Mouse (Mus musculus): ENCODE results near the gene Camta1. TPM values are rescaled to one million over a fixed set of nuclear protein-coding genes. Genes with fewer than 3 reads are reported as not detected.

Gene Camta1
- total RNA-seq, 2 experiments from 2014 or later, result 40.1 to 77.9 TPM

DNA sequence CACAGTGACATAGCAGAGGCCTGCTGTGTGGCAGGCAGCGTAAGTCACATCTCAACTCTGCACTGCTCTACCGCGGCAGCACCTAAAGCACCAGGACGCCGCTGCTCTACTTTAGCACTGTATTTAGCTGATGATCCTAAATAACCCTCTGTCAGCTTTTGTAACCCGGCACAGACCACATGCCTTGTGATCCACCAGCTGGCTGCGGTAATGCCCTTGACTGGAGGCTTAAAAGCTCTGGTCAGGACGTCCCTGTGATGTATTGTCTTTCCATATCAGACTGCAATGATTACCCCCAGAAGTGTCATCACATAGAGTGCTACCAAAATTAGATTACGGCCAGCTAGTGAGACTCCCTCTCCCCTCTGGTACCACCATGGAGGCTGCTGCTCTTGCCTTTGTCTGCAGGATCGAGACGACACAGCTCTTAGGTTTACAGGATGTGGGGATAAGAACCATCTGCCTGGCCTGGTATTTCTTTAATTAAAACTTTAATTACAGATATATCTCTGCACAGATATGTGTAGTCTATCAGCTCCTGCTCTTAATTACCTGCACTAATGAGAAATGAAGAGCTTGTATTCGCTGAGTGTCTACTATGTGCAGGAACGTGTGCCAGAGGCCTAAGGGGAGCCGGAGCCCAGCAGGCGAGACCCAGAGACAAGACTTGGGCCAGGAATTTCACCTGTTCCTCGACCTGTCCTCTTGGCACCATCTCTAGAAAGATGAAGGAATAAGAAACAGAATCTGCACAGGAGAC lies 74.5 kb downstream of the Camta1 start:
- ATAC-seq (replicated peaks; ENCODE audit: poor library complexity), result no peak

DNA sequence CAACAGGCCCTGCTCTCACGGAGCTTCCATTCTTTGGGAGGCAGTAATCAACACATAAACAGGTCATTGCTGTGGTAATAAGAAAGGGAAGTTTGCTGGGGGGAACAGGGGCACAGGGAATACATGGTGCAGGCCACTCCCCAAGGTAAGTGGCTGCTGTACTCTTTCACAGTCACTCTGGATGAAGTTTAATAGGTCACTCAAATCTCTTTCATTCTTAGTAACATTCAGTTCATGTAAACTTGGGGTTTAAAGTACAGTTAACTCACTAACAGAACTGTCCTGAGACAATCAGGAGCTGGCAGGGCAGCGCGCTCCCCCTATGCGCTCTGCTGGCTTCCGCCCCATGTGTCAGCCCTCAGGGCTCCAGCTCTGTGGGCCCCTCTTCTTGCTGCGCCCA lies 81.2 kb downstream of the Camta1 start:
- no peak for ATAC-seq (replicated peaks; ENCODE audit: poor library complexity)

DNA sequence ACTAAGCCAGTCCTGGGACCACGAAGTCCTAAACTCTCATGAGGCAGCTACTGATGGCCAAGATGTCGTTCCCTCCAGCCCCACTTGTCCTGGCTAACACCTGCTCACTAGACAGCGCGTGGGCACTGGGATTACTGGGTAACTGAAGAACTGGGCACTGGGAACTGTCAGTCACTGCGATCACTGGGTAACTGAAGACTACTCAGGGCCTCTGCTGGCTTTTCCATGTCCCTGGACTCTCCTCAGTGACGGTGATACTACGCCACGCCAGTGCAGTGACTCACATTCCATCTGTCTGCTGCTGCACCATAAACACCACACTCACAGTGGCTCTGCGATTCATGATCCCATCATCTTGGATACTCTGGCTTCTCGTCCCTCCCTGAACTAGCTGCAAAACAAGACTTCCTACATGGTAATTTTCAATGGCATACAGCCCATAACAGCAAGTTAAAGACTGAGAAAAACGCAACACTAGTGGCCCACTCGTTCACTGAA lies 81.7 kb downstream of the Camta1 start:
- no peak for ATAC-seq (replicated peaks; ENCODE audit: poor library complexity)

DNA sequence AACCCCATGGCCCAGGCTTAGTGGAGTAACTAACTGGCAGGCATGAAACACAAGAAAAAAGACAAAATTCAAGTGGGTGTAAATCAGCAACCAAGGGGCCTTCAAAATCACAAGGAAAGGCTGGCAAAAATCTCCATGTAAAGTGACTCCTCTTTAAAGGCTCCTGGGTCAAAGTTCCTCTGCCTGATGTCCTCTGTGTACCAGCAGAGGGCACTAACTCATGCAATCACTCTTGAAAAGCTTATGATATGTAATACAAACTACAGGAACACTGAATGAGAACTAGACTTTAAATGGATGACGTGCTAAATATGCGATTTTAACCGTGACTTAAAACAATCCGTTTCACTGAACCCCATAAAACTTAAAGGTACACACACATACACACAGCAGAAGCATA lies 83.2 kb downstream of the Camta1 start:
- ATAC-seq (replicated peaks; ENCODE audit: poor library complexity), result peak; percentile 85

DNA sequence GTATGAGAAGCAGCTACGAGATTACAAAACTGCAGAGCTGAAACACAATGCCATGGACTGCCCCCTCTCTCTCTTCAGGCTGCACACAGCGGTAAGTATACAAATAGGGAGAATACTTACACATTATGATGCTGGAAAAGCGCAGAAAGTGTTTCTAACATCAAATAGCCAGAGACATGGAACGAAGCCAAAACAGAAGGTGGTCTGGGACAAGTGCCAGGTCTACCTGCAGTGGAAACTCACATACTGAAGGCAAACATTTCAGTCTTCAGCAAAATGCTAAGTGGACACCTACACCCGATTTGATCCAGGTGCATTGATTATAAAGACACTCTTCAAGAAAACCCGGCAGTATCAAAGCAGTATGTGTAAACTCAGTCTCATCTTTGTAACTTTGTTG lies 84.2 kb downstream of the Camta1 start:
- ATAC-seq (replicated peaks; ENCODE audit: poor library complexity), result no peak

DNA sequence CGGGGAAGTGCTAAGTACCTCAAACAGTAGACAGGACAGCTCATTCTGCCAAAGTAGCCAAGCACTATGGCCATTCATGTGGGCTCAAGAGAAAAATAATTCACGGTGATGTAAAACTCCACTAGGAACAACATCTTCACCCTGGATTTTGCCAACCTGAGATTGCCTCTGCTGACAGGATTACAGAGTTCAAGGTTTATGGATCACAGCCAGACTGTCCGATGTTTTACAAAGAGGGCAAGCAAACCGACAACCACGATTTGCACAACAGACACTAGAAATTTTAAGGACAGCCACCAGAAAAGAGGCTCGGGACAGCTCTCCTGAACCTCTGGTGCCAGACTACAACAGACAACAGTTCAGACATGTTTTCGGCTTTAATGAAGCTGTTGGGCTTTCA lies 86.2 kb downstream of the Camta1 start:
- ATAC-seq (replicated peaks; ENCODE audit: poor library complexity), result no peak

DNA sequence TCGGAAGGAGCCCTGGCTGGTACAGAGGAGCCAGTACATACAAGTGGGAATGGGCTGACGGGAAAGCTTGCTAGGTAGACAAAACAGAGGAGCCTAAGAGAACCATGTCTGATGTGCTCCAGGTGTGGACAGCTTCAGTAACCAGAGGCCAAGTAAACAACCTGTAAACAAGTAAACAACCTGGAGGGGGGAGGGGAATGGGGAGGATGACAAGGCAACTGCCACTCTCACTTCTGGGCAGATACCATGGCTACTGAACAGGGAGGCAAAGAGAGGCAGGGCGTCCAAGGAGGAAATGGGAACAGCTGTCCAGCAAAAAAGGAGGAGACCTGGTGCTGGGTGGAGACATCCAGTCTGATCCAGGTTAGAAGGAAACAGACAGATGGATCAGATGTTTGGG lies 88.0 kb downstream of the Camta1 start:
- no peak for ATAC-seq (replicated peaks; ENCODE audit: poor library complexity)

DNA sequence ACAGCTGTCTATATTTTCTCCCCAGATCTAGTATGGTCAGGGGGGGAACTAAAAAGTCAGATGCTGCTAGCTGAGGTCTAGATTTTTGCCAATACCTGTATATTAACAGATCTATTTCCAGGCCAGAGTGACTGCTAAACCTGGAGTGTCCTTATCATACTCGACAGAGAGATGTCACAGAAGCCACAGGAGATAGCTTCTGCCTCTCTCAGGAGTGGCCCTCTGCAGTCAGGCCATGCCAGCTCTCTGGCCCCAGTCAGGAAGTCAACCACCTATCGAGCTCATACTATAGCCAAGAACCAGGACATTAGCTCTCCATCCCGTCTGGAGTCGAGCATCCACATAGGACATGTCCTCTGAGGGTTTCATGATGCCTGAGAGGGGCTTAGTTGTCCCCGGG lies 88.7 kb downstream of the Camta1 start:
- no peak for ATAC-seq (replicated peaks; ENCODE audit: poor library complexity)

DNA sequence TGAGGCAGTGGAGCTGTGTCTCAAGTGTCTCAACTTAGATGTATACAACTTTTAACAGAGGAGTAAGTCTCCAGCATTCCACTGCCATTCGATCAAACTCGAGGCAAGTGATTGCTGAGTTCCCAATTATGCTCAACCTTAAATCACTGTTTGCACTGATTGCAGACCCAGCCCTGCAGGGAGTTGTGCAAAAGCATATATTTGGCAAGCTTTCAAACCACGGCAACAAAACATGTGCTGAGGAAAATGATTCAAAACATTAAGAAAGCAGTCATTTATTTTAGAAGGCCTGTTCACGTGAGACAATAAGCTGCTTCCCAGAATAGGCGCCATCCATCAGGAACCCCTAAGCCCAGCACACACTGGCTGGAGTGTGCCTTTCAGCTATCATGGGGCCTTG lies 91.0 kb downstream of the Camta1 start:
- ATAC-seq (replicated peaks; ENCODE audit: poor library complexity), result no peak

DNA sequence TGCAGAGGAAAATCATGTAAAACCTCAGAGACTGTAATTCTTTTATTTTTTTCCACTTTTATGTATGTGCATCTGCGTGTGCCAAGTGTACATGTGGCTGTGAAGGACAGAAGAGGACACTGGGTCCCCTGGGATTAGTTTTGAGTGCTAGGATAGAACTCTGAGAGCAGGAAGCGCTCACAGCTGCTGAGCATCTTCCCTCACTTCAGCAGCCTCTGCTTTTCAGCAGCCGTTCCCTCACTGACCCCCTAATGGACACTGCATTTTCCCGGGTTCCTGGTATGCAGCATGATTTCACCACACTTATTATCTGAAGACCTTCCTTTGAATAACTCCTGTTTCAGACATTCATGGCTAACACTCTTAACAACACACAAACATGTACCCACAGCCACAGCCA lies 93.9 kb downstream of the Camta1 start:
- ATAC-seq (replicated peaks; ENCODE audit: poor library complexity), result no peak

DNA sequence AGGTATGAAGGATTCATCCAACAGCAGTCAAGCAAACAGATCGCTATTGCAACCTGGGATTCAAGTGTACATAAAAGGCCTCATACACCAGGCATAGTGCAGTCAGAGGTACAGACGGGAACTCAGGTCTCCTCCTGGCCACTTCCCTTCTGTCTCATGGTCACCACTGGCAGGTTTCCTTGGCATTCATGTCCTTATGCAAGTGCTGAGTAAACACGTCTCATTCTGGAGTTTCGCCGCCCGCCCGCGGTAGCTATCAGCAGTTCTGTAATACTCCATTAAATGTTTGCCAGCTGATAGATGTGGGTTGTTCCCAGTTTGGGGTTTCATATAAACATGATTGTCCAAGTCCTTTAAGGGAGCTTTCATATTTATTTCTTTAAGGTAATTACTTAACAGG lies 94.3 kb downstream of the Camta1 start:
- ATAC-seq (replicated peaks; ENCODE audit: poor library complexity), result no peak

DNA sequence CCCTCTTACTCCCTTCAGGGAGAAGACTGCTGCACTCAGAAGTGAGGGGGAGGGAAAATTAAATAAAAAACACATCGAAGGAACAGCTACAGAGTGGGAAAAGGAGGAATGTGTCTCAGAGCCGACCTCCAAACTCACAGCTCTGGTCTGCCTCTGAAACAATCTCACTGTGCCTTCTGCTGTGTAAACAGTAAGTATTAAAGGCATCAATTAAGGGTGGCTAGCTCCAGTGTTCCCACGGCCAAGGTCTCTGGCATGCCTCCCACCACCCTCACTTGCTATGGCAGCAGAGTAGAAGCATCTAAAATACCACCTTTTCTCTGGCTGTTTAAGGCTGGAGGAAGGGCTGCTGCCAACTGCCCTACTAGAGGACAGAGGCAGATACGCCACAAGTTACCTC lies 96.3 kb downstream of the Camta1 start:
- no peak for ATAC-seq (replicated peaks; ENCODE audit: poor library complexity)

DNA sequence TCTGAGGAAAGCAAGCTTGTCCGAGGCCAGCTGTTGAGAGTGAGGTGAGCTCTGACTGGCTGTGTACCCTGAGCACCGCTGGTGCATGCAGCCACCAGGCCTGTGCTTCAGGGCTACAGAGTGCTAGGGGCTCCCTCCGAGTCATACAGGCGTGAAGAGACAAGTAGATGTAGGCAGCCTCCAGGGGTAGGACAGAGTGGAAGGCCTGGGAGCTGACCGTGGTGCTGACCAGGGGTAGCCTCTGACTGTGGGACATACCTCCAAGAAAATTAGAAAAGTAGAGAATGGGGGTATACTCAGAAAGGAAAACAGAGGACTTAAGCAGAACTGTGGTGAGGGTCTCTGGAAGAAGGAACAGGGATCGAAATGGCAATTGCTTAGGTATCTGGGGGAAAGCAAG lies 97.7 kb downstream of the Camta1 start:
- peak; percentile 69 for ATAC-seq (replicated peaks; ENCODE audit: poor library complexity)

DNA sequence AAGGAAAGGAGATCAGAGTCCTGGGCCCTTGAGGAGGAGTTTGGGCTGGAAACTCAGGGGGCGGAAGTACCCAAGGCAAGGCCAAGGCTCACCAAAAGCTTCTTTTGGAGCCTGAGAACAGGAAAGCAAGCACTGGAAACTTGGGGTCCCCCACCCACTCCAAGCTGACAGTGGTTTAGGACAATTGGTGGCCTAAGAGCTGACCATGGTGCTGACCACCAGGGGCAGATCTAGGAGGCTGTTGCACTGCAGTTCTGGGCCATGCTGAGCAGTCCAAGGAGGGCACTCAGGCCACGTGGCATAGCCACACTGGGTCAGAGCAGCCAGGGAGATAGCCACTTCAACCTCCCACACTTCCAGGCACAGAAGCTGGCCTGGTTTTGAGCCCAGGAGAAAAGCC lies 102.6 kb downstream of the Camta1 start:
- ATAC-seq (replicated peaks; ENCODE audit: poor library complexity), result no peak

DNA sequence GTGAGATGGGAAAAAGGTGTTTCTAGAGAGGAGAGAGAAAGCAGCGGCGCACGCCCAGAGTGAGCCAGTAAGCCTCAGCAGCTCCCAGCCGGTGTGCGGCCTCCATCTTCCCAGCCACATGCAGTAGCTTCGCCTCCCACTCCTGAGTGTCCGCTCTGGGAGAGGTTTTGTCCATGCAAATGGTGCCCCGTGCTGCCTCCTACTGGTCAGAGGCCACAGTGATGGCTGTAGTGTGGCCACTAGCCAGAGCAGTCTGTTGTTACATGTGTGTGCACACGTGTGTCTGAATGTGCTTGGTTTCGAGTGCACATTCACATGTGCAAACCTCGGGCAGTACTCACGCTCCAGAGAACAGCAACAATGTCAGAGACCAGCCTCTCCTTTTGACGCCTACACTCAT lies 103.3 kb downstream of the Camta1 start:
- no peak for ATAC-seq (replicated peaks; ENCODE audit: poor library complexity)

DNA sequence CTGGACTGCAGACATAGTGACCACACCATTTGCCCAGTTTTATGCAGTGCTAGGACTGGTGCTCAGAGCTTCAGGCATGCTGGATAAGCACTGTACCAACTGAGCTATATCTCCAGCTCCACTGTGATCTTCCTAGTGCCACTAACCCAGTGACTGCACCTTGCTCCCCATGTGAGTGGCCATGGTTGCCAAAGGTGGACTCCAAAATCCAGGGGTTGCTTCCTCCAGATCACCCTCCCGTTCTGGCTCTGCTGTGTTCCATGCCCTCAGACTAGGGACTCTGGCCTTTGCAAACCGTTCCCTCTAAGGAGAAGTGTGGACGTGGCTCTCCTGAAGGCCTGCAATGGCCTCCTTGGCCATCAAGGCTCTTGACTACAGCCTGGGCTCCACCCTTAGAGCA lies 104.4 kb downstream of the Camta1 start:
- no peak for ATAC-seq (replicated peaks; ENCODE audit: poor library complexity)

DNA sequence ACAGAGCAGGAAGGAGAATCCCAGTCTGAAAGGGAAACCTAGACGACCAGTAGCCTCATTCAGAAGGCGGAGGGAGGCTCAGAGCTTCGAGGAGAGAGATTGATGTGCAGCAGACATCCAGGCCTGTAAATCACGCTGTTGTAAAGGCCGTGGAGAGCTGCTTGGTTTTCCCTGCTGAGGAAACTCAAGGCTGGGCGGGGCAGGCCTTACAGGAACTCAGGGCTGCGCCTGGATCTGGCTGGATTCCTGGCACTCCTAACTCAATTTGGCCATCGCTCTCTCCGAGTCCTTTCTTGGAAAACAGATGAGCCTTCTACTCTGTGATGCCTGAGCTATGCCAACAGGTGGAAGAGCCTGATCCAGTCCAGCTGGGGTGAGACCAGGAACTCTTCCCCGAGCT lies 105.3 kb downstream of the Camta1 start:
- ATAC-seq (replicated peaks; ENCODE audit: poor library complexity), result no peak

DNA sequence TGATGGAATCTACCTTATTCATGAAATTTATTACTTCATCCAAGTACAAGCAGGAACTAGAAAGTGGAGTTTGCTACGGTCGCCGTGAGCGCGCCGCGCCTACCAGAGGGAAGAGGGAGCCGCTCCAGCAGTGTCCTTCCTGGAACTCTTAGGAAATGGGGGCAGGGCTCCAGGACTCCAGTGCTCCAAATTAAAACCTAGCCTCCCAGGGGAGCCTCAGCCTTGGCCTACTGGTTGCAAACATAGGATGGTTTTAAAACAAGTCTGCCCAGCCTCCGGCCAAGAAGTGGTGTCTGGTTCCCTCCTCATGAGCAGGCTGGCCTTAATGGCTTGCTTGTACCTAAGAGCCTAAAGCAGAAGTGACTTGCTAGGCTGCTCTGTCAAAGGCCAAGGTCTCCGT lies 108.4 kb downstream of the Camta1 start:
- no peak for ATAC-seq (replicated peaks; ENCODE audit: poor library complexity)

DNA sequence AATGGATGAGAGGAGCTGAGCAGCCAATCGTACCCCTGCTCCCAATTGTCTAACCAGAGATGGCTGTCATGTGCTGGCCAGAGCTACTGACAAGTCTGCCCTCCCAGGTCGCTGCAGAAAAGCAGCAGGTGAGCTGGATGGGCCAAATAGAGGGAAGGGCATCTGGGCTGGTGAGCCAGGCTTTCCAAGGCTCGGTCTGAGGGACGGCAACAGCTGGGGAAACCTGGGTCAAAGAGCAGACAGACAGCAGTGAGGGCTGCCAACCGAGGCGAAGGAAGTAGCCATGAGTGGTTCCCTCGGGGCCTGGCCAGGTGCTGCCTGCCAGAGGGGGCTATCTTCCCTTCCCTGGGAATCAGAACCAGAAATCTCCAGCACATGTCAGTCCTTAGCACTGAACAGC lies 109.1 kb downstream of the Camta1 start:
- ATAC-seq (replicated peaks; ENCODE audit: poor library complexity), result no peak

DNA sequence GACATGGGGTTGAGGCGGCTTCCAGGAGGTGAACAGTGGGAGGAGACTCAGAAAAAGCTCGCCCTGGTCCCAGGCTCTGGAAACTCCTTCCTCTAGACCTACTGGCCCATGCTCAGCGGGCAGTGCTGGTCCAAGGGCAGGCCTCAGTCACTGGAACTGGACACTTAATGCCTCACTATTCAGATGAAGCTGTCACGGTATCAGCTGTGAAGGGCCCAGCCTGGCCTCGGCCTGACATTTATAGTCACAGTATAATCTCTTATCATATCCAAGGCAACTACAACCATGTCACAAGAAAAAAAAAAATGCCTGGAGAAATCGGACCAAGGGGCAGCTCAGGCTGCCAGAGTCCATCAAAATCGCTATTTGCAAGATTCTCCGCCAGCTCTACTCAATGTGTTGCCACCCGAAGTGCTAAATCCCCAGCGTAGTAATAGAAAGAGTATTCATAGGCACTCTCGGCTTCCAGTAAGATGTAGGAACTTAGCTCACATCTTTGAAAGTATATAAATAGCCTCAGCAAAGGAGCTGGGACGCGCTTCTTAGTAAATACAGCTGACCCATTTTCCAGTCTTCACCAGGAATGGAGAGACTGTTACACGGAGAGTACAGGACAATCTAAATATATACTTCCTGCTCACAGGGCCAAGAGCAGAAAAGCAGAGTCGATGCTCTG lies 110.3 kb downstream of the Camta1 start:
- ATAC-seq (replicated peaks; ENCODE audit: poor library complexity), result no peak

DNA sequence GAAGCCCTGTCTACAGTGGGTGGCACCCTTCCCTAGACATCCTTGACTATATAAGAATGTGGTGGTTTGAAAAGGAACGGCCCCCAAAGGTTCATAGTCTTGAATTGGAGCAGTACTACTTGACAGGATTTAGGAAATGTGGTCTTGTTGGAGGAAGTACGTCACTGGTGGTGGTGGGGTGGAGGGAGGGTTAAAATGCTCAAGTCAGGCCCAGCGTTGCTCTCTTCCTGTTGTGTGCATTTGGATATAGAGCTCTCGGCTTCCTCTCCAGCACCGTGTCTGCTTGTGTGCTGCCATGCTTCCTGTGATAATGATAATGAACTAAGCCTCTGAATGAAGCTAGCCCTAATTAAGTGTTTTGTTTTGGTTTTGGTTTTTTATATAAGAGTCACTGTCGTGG lies 114.0 kb downstream of the Camta1 start:
- peak; percentile 33 for ATAC-seq (replicated peaks; ENCODE audit: poor library complexity)

DNA sequence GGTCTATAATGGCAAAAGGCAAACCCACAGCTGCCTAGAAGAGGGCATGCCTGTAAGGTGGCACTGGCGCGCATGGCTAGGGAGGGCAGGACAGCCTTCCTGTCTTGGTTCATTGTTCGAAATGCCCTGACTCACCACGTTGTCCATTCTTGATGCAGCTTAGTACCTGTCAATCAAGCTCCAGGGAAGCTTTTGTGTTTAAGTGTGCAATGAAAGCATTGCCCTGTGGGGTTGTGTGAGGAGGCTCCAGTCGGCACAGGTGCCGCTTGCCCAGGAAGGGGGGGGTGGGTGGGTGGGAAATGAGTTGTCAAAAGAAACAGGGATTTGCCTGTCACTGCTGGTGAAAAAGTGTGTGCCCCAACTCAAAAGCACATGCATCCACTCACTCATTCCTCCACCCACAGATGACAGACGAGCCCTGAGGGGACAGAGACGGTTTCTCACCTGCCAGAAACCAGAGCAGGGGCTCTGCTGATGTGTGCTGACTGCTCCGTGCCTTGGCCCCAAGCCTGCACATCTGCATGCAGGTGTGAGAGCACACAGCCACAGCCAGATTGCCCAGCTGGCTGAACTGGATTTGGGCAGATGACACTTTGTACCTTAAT lies 115.6 kb downstream of the Camta1 start:
- ATAC-seq (replicated peaks; ENCODE audit: poor library complexity), result no peak

All from megakaryocyte progenitor cell, adult 5-6 weeks (primary cell).